Mouse (Mus musculus) kidney, postnatal 0 days (tissue): ENCODE measurements at regions not wholly inside any gene's neighbourhood (a gene's known extent, or its start where the extent isn't known, plus 50 kb on each side); places are given as distances from the start of the nearest gene placed in this dataset.

ENCODE experiments used
- ATAC-seq: fragments of 200-750 bp; cut with Nextera tagmentation; replicated peaks from 2 replicates; pipeline ENCODE4 v1.8.0; 2017; ENCODE audit warnings: low read depth, moderate number of reproducible peaks, moderate TSS enrichment, moderate library complexity; ENCODE audit not compliant: low FRiP score
- DNase-seq: peaks from one replicate; pipeline ENCODE4 v3.0.0-alpha.2; 2016; ENCODE audit warnings: low spot score
- H3K27ac ChIP-seq: fragments of 300-500 bp; sonication (generic); 2 replicates; pipeline ENCODE4 v1.5.1; 2014; ENCODE audit warnings: mild to moderate bottlenecking
- H3K27me3 ChIP-seq: fragments of 300-500 bp; sonication (generic); 2 replicates; pipeline ENCODE4 v1.6.1; 2014; ENCODE audit warnings: low read length, mixed read lengths; ENCODE audit not compliant: insufficient read depth
- H3K36me3 ChIP-seq: fragments of 300-500 bp; sonication (generic); 2 replicates; pipeline ENCODE4 v1.6.1; 2014; ENCODE audit warnings: low read length, mixed read lengths; ENCODE audit not compliant: insufficient read depth
- H3K4me1 ChIP-seq: fragments of 300-500 bp; sonication (generic); replicated peaks from 2 replicates; pipeline ENCODE4 v1.6.1; 2014; ENCODE audit warnings: antibody characterized with exemption, low read length, mixed read lengths; ENCODE audit not compliant: insufficient read depth
- H3K4me2 ChIP-seq: fragments of 300-500 bp; sonication (generic); 2 replicates; pipeline ENCODE4 v1.6.1; 2014; ENCODE audit warnings: mild to moderate bottlenecking, low read length, moderate library complexity, mixed read lengths
- H3K4me3 ChIP-seq: fragments of 300-500 bp; sonication (generic); replicated peaks from 2 replicates; pipeline ENCODE4 v1.5.1; 2014; ENCODE audit warnings: low read depth, low read length
- H3K9ac ChIP-seq: fragments of 300-500 bp; sonication (generic); 2 replicates; pipeline ENCODE4 v1.6.1; 2014; ENCODE audit warnings: low read depth, low read length
- H3K9me3 ChIP-seq: fragments of 300-500 bp; sonication (generic); replicated peaks from 2 replicates; pipeline ENCODE4 v1.6.1; 2016; ENCODE audit warnings: low read length, inconsistent platforms, mixed read lengths
- CTCF ChIP-seq: IDR thresholded peaks from 2 replicates; pipeline ENCODE4 v1.5.1; 2016; ENCODE audit warnings: antibody characterized with exemption, low read depth, mild to moderate bottlenecking, moderate library complexity
- WGBS: fragments of 180-500 bp; shearing (Covaris S2); extraction: QIAGEN DNeasy Blood & Tissue Kit; methylation state at CpG from one replicate; pipeline ENCODE4 v1.1.7; 2014; 5-methylcytosine and 5-hydroxymethylcytosine counted together

DNA sequence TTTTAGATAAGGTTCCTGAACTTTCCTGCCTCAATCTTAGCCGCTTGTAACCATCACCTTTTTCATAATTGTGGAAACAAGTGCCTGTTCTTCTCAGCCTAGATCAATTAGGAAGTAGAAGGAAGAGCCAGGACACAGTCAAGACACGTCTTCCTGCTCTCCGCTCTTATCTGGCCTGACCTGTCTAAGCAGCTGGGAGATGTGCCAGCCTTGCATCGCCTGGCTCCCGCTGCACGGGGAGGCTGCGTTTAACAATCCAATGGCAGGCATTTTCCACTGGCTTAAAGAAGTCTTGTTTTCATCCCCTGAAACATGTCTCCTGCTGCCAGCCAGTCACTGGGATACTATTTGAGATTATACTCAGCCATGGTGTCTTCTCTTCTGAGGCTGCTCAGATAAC, 86.3 kb upstream of the Tmem108 start:
- no peak overlapping the region for H3K27ac ChIP-seq
- no peak overlapping the region for H3K4me2 ChIP-seq
- no peaks in the 10 kb centered on the region for H3K4me1 ChIP-seq
- no peaks in the 10 kb centered on the region for H3K36me3 ChIP-seq
- H3K9me3 ChIP-seq = no peaks in the 10 kb centered on the region
- no peaks in the 10 kb centered on the region for H3K27me3 ChIP-seq
- no peak overlapping the region for H3K4me3 ChIP-seq
- DNase-seq (no peak), ATAC-seq (no peak)
- 81% methylated on average over 7 of the region's 7 CpGs for WGBS
- TF ChIP-seq CTCF = no peak
- H3K9ac ChIP-seq = no peak overlapping the region

DNA sequence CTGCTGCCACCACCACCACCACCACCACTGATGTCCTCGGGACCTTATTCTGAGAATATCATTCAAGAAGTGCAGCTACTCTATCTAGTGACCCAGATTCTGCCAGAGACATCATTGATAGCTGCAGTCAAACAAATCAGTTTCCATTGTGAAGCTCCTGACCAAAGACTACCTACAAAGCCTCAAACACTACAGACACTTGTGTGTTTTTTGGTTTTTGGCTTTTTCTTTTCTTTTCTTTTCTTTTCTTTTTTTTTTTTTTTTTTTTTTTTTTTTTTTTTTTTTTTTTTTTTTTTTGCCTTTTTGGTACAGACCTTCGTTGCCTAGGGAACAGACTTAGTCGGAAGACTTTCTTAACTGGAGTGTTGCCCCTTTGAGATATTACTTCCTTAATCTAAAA, 87.4 kb upstream of the Tmem108 start:
- H3K27ac ChIP-seq = no peak overlapping the region
- no peak overlapping the region for H3K4me3 ChIP-seq
- no peaks in the 10 kb centered on the region for H3K36me3 ChIP-seq
- H3K4me2 ChIP-seq = no peak overlapping the region
- H3K4me1 ChIP-seq = no peaks in the 10 kb centered on the region
- no peak for TF ChIP-seq CTCF
- DNase-seq (no peak), ATAC-seq (no peak)
- H3K9me3 ChIP-seq = peaks cover 6% of the 10 kb centered on the region; the same call in 1 of the 2 replicates
- no peak overlapping the region for H3K9ac ChIP-seq
- H3K27me3 ChIP-seq = no peaks in the 10 kb centered on the region
- 89% methylated on average over 3 of the region's 3 CpGs for WGBS

DNA sequence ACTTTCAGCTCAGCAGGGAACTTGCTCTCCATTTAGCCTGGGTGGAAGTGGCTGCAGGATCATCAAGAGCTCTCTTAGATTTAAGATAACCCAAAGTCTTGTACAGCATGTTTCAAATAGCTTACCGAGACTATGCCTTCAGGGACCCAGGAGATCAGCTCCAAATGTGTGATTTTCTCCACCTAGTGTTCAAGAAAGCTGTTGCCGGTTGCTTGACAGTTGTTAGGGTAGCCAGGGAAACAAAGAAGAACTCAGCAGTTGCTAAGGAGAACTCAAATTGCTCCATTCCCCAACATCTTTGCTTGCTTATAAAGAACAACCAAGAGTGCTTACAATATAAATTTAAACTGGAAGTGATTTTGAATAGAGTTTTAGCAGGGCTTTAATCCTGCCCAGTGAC, 91.1 kb upstream of the Tmem108 start:
- H3K4me3 ChIP-seq = no peak overlapping the region
- H3K9ac ChIP-seq = no peak overlapping the region
- no peaks in the 10 kb centered on the region for H3K4me1 ChIP-seq
- H3K9me3 ChIP-seq = peaks cover 6% of the 10 kb centered on the region; the same call in 1 of the 2 replicates
- DNase-seq = no peak
- WGBS = 46% methylated on average over 2 of the region's 2 CpGs
- no peaks in the 10 kb centered on the region for H3K27me3 ChIP-seq
- H3K36me3 ChIP-seq = no peaks in the 10 kb centered on the region
- ATAC-seq = no peak
- H3K27ac ChIP-seq = no peak overlapping the region
- no peak overlapping the region for H3K4me2 ChIP-seq
- TF ChIP-seq CTCF = no peak

DNA sequence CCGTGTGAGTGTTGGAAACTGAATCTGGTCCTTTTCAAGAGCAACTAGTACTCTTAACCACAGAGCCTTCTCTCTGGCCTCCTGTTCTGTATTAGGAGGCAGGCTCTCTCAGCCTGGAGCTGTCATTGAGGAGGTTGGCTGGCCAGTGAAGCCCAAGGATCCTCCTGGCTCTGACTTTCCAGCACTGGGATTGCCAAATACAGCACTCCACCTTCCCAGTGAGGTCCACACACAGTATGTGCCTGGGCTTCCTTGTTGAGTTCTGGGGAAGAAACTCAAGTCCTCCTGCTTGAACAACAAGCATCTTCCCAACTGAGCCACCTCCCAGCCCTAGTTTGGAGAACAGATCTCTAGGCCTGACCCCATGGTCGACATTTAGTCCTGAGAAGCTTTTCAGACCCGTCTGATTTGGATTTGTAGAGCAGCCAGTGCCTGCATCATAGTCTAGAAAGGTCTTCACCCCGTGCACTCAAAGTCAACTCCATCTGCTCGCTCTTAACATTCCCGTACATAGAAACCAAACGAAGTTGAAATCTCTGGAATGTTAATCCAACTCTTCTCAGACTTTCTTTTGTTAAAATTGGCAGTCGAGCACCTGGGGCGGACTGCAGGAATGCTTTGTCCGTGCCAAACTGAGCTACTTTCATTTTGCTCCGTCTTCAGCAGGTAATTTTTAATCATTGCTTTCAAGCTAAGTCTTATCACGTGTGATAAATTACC, 99.2 kb upstream of the Tmem108 start:
- Histone ChIP-seq H3K9ac (no peak overlapping the region), H3K4me2 (no peak overlapping the region), H3K4me1 (no peaks in the 10 kb centered on the region), H3K36me3 (no peaks in the 10 kb centered on the region), H3K4me3 (no peak overlapping the region), H3K27me3 (no peaks in the 10 kb centered on the region), H3K9me3 (no peaks in the 10 kb centered on the region), H3K27ac (no peak overlapping the region)
- ATAC-seq (no peak), DNase-seq (peak; percentile 15)
- WGBS = 51% methylated on average over 12 of the region's 12 CpGs
- no peak for TF ChIP-seq CTCF

DNA sequence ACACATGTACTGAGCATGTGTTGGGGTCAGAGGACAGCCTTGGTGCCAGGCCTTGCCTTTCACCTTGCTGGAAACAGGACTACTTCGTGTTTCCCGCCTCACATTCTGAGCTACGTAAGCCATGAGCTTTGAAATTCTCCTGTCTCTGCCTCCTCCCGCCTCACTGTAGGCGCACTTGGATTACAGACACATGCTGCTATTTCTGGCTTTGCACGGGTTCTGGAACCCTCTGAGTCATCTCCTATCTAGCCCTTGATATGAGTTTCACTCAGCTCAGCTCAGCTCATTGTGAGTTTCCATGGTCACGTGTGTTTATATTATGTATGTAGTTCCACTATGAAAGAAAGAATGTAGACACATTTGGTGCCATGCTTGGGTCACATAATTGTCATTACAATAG, 100.9 kb upstream of the Tmem108 start:
- ATAC-seq = no peak
- Histone ChIP-seq H3K27me3 (no peaks in the 10 kb centered on the region), H3K4me2 (no peak overlapping the region), H3K4me3 (no peak overlapping the region), H3K27ac (no peak overlapping the region), H3K36me3 (no peaks in the 10 kb centered on the region), H3K9me3 (no peaks in the 10 kb centered on the region), H3K4me1 (no peaks in the 10 kb centered on the region), H3K9ac (no peak overlapping the region)
- 90% methylated on average over 7 of the region's 7 CpGs for WGBS
- DNase-seq = no peak
- no peak for TF ChIP-seq CTCF

DNA sequence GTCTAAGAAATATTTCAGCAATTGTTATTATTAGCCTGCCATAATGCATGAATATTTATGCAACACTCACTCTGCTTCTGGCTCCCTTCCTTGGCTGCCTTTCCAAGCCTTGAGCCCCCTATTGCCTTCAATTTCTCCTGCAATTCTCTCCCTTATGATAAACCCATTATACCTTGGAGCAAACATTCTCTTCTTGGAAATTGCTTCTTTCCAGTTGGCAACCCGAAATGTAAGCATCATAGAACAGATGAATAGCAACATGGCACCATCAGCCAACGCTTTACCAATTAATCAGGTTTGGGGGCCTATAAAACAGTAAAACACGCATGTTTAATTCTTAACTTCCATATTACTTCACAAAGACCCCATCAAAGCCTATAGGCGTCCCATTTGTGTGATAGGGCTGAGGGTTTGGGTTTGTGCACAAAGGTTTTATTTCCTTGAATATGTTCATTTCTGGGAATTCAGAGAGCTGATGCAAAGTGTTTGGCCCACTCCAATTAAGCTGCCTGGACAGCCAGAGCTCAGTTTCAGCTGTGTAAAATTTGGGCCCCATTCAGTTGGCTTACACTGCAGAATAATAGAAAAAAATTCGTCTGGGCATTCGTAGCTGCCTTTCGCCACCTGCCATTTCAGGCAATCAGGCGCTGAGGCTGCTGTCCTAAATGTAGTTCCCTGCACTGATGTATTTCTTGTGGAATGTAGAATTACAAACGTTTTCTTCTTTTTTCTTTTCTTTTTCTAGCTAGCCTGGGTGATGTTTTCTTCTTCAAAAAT, 106.0 kb upstream of the Tmem108 start:
- WGBS = 76% methylated on average over 9 of the region's 9 CpGs
- Histone ChIP-seq H3K4me3 (no peak overlapping the region), H3K27ac (no peak overlapping the region), H3K4me1 (no peaks in the 10 kb centered on the region), H3K36me3 (no peaks in the 10 kb centered on the region), H3K27me3 (no peaks in the 10 kb centered on the region), H3K9ac (no peak overlapping the region), H3K4me2 (no peak overlapping the region), H3K9me3 (no peaks in the 10 kb centered on the region)
- DNase-seq (no peak), ATAC-seq (no peak)
- no peak for TF ChIP-seq CTCF
